In genomic region chr11:68897120-68897519, GRCm38 (mm10) we compare ENCODE assay signal across 9 mouse cellular contexts. TPM values are rescaled to one million over a fixed set of nuclear protein-coding genes. Genes with fewer than 3 reads are reported as not detected.
DNase-seq lines count a peak whose midpoint lies in the region; ATAC-seq and TF ChIP-seq lines count a peak whose summit lies in the region.
"Had no signal": no experiment of that assay in that cellular context is flagged by ENCODE, and none has a peak within 500 bp of the region (broad histone marks: within the 10 kb centered on the region; RNA-seq: fewer than 3 reads in every experiment).

No protein-coding gene starts in this region.

- no peaks in the 10 kb centered on the region for H3K36me3 ChIP-seq in kidney, adult 2 months (ENCODE audit: control insufficient read depth, insufficient read depth, low read length)
- H3K36me3 ChIP-seq in kidney, embryonic 16.5 days (ENCODE audit: insufficient read depth, low read length), result no peaks in the 10 kb centered on the region
- H3K36me3 ChIP-seq in hindbrain, embryonic 10.5 days, result no peaks in the 10 kb centered on the region

- 59% methylated on average over 4 of the region's 4 CpGs for WGBS in kidney, adult 2 months
- WGBS in kidney, embryonic 16.5 days, result 45% methylated on average over 4 of the region's 4 CpGs
- 45% methylated on average over 4 of the region's 4 CpGs for WGBS in hindbrain, embryonic 10.5 days

- H3K9me3 ChIP-seq in kidney, embryonic 16.5 days (ENCODE audit: low read length), result no peaks in the 10 kb centered on the region
- no peaks in the 10 kb centered on the region for H3K9me3 ChIP-seq in hindbrain, embryonic 10.5 days

- no peaks in the 10 kb centered on the region for H3K4me1 ChIP-seq in kidney, adult 2 months (ENCODE audit: control insufficient read depth, insufficient read depth, low read length)
- H3K4me1 ChIP-seq in kidney, embryonic 16.5 days (ENCODE audit: insufficient read depth, low read length), result 0 out of 2 replicates have a peak, but pooled peaks cover 3% of the 10 kb centered on the region
- H3K4me1 ChIP-seq in hindbrain, embryonic 10.5 days (replicated peaks), result peaks cover 6% of the 10 kb centered on the region

- no peak overlapping the region for H3K9ac ChIP-seq in kidney, embryonic 16.5 days (replicated peaks; ENCODE audit: low read length)

- DNase-seq in kidney, adult 2 months, result peak; percentile 69
- peak; percentile 33 for DNase-seq in MN1 (ENCODE audit: low spot score)
- DNase-seq in lung, postnatal 25 days (ENCODE audit: low spot score), result peak; percentile 42
- DNase-seq in hindbrain, embryonic 10.5 days (ENCODE audit: low spot score), result no peak
- no peak for DNase-seq in layer of hippocampus, adult 9-10 months (ENCODE audit: low spot score)

- no peak overlapping the region for H3K4me2 ChIP-seq in kidney, embryonic 16.5 days (replicated peaks; ENCODE audit: low read depth, low read length)

- no peak for ATAC-seq in kidney, embryonic 16.5 days (ENCODE audit: low FRiP score, low TSS enrichment)
- peak; percentile 54 for ATAC-seq in erythroblast, adult 5-6 weeks (replicated peaks; ENCODE audit: low FRiP score, poor library complexity, severe bottlenecking)
- ATAC-seq in frontal cortex, adult (ENCODE audit: low TSS enrichment), result no peak

- no peak overlapping the region for H3K27ac ChIP-seq in kidney, adult 2 months (ENCODE audit: insufficient read depth, low read depth, low read length)
- H3K27ac ChIP-seq in kidney, embryonic 16.5 days (ENCODE audit: low read length), result no peak overlapping the region
- no peak overlapping the region for H3K27ac ChIP-seq in hindbrain, embryonic 10.5 days
- H3K27ac ChIP-seq: macrophage had no signal

- no peak overlapping the region for H3K4me3 ChIP-seq in kidney, adult 2 months (ENCODE audit: insufficient read depth, low read depth, low read length)
- H3K4me3 ChIP-seq in kidney, embryonic 16.5 days (ENCODE audit: low read length), result no peak overlapping the region
- no peak overlapping the region for H3K4me3 ChIP-seq in hindbrain, embryonic 10.5 days

- no peaks in the 10 kb centered on the region for H3K27me3 ChIP-seq in kidney, adult 2 months (replicated peaks; ENCODE audit: control insufficient read depth, insufficient read depth, low read length)
- no peaks in the 10 kb centered on the region for H3K27me3 ChIP-seq in kidney, embryonic 16.5 days (ENCODE audit: insufficient read depth, low read length)
- peaks cover 4% of the 10 kb centered on the region; the same call in 1 of the 2 replicates for H3K27me3 ChIP-seq in hindbrain, embryonic 10.5 days (ENCODE audit: insufficient read depth, poor library complexity, severe bottlenecking)

- TF ChIP-seq POLR2A in kidney, adult 2 months (IDR thresholded peaks at IDR 0.05; ENCODE audit: low read depth, low read length), result no peak

- peak; percentile 77 for TF ChIP-seq CTCF in kidney, adult 2 months (conservative IDR thresholded peaks at IDR 0.05; ENCODE audit: insufficient read depth, insufficient read length, low read depth, low read length)

RNA-seq across cellular contexts. Expression of gene Rpl26, which starts 4.3 kb away (rescaled TPM):
- polyA plus RNA-seq in kidney, adult 2 months (2012; rRNA removed), result 1,040 and 1,128 TPM in 2 replicates
- polyA plus RNA-seq in kidney, embryonic 16.5 days (2015; fragmentation: Nextera tagmentation; extraction: Ambion mirVana), result 897 and 905 TPM in 2 replicates
- 757 and 872 TPM in 2 replicates for total RNA-seq in erythroblast, adult 5-6 weeks (2015; ENCODE audit: low replicate concordance)
- 762 and 834 TPM in 2 replicates for total RNA-seq in erythroblast, adult 5-6 weeks (2017; ENCODE audit: low replicate concordance)
- 904 and 972 TPM in 2 replicates for polyA plus RNA-seq in hindbrain, embryonic 10.5 days (2016; fragmentation: Nextera tagmentation; extraction: Ambion mirVana)

RNA-seq across cellular contexts. Expression of gene Rnf222, which starts 8.8 kb away (rescaled TPM):
- polyA plus RNA-seq in kidney, adult 2 months (2012; rRNA removed), result 0.07 and 0.13 TPM in 2 replicates
- 0.05 and 0.17 TPM in 2 replicates for polyA plus RNA-seq in kidney, embryonic 16.5 days (2015; fragmentation: Nextera tagmentation; extraction: Ambion mirVana)
- not detected in 2 replicates for total RNA-seq in erythroblast, adult 5-6 weeks (2015; ENCODE audit: low replicate concordance)
- not detected in 2 replicates for total RNA-seq in erythroblast, adult 5-6 weeks (2017; ENCODE audit: low replicate concordance)
- 0.07 TPM in 1 of 2 replicates, not detected in the other for polyA plus RNA-seq in hindbrain, embryonic 10.5 days (2016; fragmentation: Nextera tagmentation; extraction: Ambion mirVana)
- polyA plus RNA-seq: macrophage had no signal

RNA-seq across cellular contexts. Expression of gene Ndel1, which starts 25.5 kb away (rescaled TPM):
- polyA plus RNA-seq in kidney, adult 2 months (2012; rRNA removed), result 88.9 and 104 TPM in 2 replicates
- polyA plus RNA-seq in kidney, embryonic 16.5 days (2015; fragmentation: Nextera tagmentation; extraction: Ambion mirVana), result 90.9 and 96.3 TPM in 2 replicates
- total RNA-seq in erythroblast, adult 5-6 weeks (2015; ENCODE audit: low replicate concordance), result 26.3 and 30.7 TPM in 2 replicates
- 54.4 and 55.6 TPM in 2 replicates for total RNA-seq in erythroblast, adult 5-6 weeks (2017; ENCODE audit: low replicate concordance)
- 56.3 and 57.7 TPM in 2 replicates for polyA plus RNA-seq in hindbrain, embryonic 10.5 days (2016; fragmentation: Nextera tagmentation; extraction: Ambion mirVana)

RNA-seq across cellular contexts. Expression of gene Odf4, which starts 29.8 kb away (rescaled TPM):
- 0.33 and 0.46 TPM in 2 replicates for polyA plus RNA-seq in kidney, adult 2 months (2012; rRNA removed)
- polyA plus RNA-seq in kidney, embryonic 16.5 days (2015; fragmentation: Nextera tagmentation; extraction: Ambion mirVana), result not detected in 2 replicates
- not detected in 2 replicates for total RNA-seq in erythroblast, adult 5-6 weeks (2015; ENCODE audit: low replicate concordance)
- total RNA-seq in erythroblast, adult 5-6 weeks (2017; ENCODE audit: low replicate concordance), result not detected in 2 replicates
- not detected in 2 replicates for polyA plus RNA-seq in hindbrain, embryonic 10.5 days (2016; fragmentation: Nextera tagmentation; extraction: Ambion mirVana)
- polyA plus RNA-seq: macrophage had no signal

Comparison
In these comparisons a context has a peak if more than half of its experiments do, and no peak if none do; other contexts are left out.
1. DNase-seq: peak in kidney, adult 2 months (single experiment), MN1 (single experiment) and lung, postnatal 25 days (single experiment); none in hindbrain, embryonic 10.5 days (single experiment) and layer of hippocampus, adult 9-10 months (single experiment).